Mouse (Mus musculus) frontal cortex, postnatal 36 days (tissue): ENCODE measurements at regions not wholly inside any gene's neighbourhood (a gene's known extent, or its start where the extent isn't known, plus 50 kb on each side); places are given as distances from the start of the nearest gene placed in this dataset.
A peak's percentile ranks its signal among the peaks of the same experiment; 100 is the strongest.

Experiments
- DNase-seq, 2 experiments: peaks; one replicate each; pipeline ENCODE4 v3.0.0; 2022; ENCODE audit warnings: low spot score in 2 of 2

DNA sequence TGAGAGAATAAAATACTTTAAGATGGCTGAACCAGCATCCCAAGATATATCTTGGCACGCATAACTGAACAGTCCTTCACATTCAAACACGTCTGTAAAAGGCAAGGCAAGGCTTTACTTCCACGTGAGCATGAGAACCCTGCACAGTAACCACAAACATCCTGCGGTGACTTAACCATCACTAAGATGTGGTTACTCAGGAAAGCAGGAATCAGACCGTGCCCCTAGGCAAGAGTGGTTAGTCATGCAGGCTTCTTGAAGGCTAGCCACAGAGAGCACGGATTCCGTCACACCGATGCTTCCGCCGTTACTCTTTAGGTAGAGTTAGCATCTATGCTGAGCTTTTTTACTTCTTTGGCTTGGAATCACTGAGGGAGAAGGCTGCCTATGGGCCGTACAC lies 266.8 kb downstream of the Barhl2 start:
- no peak for DNase-seq

DNA sequence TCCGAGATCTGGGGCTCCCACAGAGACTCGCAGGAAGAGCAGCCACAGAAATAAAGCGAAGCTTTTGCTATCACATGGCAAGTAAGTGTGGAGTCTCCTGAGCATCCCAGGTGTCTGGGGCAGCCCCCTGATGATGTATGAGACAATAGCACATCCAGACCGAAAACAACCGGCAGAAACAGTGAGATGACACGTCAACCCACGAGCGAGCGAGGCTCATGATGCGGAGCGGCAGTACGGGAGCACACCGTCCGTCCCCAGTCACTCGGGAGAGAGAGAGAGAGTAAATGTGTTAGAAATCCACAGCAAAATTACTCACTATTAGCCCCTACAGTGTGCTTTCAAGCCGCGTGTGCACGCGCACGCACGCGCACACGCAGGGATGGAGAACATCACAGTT lies 276.2 kb downstream of the Barhl2 start:
- no peak for DNase-seq

DNA sequence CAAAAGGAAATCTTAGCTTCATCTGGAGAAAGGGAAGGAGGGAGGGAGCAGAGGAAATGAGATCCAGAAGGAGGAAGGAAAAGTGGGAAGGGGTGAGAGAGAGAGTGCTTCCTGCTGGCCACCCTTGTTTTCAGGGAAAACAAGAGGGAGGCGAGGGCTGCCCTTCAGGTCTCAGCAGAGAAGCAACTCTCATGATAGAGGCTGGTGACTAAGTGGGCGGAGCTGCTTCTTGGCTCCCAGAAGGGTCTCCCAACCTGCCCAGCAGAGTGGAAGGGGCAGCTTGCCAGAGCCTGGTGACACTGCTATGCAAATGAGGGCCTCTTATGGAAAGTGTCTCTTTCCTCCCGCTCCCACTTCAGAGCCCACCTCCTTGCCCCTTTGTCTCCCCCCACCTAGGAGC lies 285.8 kb downstream of the Barhl2 start:
- DNase-seq = no peak

DNA sequence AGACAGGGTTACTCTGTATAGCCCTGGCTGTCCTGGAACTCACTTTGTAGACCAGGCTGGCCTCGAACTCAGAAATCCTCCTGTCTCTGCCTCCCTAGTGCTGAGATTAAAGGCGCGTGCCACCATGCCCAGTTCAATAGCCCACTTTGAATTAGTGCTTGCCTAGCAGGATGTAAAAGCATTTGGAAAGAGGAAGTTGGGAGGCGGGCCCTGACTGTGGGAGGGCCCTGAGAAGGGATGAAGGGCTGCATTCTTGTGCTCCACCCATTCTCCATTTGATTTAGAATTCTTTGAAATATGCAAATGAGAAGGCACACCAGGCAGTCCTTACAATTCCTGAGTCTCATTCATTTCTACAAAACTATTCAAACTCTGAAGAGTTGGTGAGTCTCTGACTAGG lies 287.6 kb downstream of the Barhl2 start:
- DNase-seq = no peak

DNA sequence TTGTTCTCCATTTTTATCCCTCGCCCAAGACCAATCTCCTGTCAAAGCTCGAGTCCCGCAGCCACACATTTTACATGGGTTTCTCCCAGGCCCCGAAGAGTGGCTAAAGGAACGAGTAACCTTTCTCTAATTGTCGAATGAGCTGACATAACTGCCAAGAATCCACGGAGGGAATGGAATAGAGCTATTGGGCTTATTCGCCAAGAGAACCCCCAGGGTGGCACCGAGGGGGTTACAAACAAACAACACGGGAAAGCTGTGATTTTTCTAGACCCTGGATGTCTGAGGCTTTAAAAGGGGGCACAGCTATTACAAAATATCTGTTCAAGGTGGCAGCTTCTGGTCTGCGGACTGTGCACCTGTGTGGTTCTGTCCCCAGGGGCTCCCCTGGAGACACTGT lies 290.4 kb downstream of the Barhl2 start:
- DNase-seq = no peak

DNA sequence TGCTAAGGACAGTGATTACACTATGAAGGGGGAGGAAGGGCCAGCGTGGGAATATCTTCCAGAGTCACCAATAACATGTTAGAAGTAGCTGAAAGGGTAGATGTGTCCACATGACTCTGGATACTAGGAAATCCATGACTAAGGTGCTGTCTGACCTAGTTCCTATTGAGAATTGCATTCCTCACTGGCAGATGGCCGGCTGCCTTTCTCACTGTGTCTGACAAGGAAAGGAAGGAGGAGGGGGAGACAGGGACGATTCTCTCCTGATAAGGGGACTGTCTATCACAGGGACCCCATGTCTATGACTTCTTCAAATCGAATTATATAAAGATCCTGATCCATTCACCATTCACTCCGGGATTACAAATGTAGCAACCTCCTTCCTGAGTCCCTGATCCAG lies 289.9 kb downstream of the Zfp326 start:
- DNase-seq = no peak

DNA sequence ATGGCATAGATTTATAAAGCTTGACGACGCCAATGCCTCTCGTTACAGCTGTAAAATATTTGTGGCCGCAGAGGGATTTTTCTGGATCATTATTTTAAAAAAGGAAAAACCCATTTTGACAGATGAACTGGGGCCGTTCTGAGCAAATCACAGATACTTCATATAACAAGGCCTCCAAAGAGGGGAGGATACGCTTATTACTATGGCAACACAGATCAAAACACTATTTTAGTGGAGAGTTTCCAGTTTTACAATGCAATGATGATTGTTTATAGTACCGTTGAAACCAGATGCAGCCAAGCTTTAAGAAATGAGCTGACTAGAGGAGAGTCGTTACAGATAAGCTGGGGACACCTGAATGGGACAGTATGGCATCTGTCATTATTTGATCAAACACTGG lies 287.8 kb downstream of the Zfp326 start:
- DNase-seq = no peak

DNA sequence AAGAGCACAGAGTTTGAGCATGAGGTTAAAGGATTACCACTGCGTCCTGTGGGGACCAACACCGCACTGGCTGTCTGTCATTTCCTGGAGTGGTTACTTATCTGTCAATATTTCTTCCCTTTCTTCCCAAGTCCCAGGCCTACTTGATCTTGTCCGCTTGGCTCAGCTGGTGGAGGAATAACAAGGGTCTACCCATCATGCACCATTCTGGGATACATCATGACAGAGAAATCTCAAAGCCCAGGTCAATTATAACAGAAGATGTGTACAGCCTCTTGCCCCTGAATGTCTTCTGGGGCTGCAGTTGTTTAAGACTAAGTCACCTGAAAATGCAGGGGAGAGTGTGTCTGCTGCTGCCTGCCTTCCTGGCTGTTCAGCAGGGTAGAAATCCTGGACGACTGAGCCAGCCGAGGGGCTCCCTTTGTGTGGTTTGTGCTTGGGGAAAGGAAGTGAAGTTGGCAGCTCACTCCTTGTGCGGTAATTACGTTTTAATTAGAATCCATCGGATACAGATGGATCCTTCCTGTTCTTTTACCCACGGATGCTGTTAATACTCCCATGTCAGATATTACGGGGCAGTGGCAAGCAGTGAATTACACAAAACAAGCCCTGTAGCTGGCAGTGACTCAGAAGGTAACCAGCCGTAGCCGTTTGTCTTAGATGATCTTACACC lies 286.8 kb downstream of the Zfp326 start:
- no peak for DNase-seq

DNA sequence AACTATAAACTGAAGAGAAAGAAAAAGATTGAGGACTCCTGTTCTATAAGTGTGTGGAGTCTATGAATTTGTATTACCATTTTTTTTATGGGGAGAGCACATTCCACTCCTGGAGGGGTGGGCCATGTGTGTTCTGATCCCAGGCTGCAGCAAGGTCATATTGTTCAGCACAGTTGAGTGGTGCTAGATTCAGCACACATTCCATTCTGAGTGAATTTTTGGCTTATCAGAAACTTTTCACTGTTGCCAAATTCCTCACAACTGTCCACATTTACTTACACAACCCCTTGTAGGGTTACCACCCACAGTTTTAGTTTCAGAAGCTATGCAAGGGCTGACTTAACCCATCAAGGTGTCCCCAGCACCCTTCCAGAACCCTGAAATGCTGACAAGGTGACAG lies 262.7 kb downstream of the Zfp326 start:
- no peak for DNase-seq

DNA sequence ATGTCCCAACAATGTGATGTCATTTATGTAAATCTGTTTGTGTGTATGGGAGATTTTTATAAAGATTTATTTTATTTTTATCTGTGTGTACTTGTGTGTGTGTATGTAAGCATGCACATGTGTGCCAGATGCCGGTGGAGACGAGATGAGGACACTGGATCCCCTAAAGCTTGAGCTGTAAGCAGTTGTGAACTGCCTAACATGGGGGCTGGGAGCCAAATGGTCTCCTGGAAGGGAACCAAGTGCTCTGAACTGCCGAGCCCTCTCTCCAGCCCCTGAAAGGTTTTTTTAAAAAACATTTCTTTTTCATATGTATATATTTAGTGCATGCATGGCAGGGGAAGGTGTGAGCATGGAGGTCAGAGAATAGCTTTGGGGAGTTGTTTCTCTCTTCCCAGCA lies 246.6 kb downstream of the Zfp326 start:
- DNase-seq = no peak

DNA sequence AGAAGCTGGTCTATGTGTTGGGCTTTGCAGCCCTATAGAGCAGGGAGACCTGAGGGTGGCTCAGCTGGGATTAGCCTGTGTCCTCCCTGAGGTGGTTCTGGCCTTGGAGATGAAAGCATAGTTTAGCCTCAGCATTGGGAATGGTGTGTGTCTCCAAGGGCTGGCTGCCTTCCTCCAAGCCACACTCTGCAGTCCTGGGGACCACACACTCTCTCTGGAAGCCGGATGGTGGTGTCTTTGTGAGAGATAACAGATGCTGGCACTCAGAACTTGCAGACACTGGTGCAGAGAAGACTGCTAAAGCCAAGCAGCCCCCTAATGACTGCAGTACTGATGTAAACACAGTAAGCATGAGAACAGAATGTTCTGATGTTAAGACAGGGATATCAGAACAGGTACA lies 243.2 kb downstream of the Zfp326 start:
- no peak for DNase-seq

DNA sequence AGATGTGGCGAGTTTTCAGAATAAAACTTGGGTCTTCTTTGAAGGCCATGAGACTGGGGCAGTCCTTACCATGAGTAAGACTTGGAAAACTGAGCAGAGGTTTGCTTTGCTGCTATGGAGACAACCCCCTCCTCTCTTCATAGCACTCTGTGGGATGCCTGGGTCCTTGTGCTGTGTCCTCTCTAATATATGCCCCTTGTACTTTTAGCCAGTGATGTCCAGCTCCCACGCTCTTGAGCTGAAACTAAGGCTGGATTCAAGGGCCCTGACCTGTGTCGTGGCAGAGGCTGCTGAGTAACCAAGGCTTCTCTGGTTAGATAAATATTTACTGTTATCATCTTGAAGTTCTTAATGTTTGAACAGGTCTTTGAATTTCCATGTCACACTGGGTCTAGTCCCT lies 236.8 kb downstream of the Zfp326 start:
- DNase-seq = no peak

DNA sequence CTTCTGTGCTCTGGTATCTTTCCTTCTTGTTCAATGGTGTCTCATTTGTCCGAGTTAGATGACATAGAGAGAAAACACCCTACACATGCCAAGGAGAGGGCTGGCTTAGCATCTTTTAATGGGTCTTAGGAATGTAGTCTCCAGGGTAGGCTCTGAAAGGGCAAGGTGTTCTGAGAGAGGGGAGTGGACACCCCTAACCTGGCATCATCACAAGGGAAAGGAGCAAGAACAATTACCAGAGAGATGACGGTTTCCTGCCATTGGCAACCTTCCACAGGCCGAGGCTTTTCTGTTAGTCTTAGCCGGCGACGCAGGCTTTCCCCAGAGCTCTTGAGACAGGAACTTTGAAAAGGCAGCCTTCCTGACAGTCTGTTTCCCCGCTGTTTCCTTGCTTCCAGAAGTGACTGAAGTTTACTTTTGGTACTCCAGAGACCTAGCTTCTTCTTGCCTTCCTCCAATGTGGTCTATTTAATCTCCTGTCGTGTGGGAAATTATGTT lies 232.2 kb downstream of the Zfp326 start:
- no peak for DNase-seq

DNA sequence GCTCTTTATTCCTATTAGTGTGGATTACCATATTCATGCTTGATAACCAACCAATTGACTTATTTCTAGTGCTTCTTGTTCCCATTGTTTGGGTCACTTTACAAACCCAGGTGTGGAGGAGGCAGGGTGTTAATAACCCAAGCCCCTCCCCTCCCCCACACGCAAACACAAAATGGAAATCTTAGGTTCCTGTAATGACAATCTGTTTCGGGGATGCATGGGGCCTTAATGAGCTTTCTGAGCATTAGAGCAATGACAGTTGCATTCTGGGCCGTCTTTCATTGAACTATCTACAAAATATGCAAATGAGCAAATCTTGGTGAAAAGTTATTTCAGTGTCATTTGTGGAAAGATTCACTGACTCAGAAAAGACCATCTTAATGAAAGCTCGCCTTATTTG lies 225.9 kb downstream of the Zfp326 start:
- no peak for DNase-seq

DNA sequence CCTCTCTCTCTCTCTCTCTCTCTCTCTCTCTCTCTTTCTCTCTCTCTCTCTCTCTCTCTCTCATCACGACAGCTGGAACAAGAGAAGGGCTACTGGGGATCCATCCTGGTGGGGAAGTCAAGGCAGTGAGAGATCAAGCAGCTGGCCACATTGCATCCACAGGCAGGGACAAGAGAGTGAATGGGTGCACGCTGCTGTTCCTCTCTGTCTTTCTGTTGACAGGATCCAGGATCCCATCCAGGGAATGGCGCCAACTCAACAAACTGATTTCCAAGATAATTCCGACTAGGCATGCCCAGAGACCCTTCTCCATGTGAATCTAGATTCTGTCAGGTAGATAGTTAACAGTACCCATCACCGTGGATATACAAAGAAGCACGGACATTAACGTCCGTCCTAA lies 222.5 kb downstream of the Zfp326 start:
- no peak for DNase-seq

DNA sequence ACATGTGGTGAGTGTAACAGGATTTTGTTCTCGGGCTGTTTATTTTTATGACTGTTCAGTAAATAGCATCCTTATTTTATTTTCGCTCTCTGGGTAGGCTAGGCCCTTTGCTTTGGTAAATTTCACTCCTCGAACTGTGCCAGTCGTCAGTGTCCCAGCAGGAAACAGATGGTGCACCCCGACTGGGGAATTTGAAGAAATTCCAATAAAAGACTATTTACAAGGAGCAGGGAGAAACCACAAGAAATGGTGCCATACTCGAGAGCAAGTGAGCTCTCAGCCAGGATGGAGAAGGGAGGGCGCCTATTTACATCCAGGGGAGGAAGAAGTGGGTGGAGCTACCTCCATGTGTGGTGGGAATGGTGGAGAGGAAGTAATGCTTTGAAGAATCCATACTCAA lies 213.0 kb downstream of the Zfp326 start:
- peak in 1 of 2 experiments; percentile 17 for DNase-seq

DNA sequence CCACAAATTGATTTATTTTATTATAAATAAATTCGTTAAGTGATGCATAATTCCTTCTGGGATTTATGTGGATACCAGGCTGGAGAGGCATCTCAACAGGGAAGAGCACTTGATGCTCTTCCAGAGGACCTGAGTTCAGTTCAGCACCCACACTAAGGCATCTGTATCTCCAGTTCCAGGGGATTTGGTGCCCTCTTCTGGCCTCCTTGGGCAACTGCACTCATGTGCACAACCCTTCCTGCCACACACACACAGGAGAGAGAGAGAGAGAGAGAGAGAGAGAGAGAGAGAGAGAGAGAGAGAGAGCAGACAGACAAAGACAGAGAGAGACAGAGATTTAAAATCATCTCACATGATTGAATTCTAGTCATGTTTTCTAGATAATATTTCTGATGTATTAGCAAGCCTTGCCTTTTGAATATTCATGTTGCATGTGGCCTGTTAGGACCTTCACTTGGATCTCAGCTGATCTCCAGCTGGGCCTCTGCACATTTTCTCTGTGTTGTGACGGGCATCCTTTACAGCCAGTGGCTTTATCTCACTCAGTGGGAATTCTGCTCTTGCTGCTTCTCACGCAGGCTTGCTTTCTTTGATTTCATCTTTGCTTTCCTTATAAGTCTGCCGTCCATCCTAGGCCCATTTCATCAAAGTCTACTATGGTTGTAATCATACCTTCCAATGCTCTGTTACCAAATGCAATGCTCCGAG lies 212.3 kb downstream of the Zfp326 start:
- no peak for DNase-seq

DNA sequence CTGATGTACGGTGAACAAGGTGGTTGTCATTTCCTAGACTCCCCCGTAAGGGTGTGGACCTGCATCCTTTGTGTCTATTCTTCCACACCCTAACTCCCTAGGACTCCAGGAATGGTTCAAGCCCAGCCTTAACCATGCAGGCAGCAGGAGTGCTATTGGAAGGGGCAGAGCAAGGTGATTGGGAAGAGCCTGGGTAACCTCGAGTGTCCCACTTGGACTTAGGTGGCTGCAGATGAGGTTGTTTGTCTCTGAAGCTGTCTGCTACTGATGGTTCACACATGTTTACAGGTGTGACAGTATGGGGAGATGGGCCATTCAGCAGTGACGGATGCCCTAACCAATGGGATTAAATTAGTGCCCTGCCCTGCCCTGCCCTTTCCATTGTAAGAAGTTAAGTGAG lies 207.4 kb downstream of the Zfp326 start:
- no peak for DNase-seq

DNA sequence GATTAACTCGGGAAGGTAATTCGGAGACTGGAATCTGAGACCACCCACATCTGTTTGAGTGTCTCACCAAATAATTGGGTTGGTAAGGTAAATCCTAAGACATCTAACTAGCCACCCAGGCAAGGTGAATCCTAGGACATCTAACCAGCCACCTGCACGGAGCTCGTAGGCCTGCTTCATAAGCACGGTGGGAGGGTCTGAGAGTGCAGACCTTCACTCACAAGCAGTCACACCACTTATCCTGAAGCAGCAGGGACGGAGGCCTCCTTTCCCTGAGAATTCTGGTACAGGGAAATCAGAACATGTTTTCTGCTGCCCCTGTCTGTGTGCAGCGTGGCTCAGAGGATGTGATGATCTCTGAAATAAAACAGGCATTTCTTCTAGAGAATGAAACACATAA lies 206.5 kb downstream of the Zfp326 start:
- no peak for DNase-seq

DNA sequence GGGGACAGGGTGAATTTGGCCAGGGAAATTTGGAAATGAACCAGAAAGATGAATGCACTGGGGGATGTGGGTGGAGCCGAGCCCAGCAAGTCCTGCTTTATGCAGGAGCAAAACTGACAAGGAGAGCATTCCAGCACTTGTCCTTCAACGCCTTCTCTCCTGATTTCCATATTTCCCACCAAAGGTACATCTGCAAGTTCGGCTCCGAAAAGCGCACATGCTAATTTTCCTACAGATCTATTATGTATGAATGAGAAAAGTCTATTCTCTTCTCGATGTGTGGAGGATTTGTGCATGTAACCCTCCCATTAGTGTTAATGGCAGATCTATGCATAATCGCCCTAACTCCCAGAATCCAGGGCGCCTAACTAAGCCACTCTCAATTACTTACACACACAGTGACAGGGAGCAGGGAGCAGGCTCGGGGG lies 190.8 kb downstream of the Zfp326 start:
- DNase-seq = no peak

DNA sequence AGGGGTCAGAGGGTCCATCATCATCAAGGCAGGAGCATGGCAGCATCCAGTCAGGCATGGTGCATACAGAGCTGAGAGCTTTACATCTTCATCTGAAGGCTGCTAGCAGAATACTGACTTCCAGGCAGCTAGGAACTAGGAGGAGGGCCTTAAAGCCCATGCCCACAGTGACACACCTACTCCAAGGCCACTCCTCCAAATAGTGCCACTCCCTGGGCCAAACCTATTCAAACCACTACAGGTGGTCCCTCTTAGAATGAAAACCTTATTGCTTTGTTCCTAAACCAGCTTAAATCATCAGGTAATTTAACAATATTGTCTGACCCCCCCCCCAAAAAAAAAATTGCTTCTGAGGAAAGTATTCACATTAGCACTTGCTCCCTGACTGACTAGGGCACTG lies 190.3 kb downstream of the Zfp326 start:
- no peak for DNase-seq

DNA sequence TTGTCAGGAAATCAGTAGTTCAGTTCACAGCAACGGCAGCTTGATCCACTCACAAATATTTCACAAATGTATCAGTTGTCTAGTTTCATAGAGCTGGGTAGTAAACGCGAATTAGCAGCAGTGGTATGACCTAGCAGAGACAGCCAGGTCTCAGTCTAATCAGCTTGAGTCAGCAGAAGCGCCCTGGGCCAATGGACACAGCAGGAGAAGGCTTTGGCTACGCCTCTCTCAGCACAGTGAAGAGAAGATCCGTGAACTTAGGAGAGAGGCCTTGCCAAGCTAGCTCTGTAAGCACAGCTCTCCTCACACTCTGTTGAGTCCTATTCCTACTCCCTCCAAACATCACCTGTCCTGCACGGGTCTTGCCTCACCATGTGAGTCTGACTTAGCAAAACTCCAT lies 188.0 kb downstream of the Zfp326 start:
- DNase-seq = no peak

DNA sequence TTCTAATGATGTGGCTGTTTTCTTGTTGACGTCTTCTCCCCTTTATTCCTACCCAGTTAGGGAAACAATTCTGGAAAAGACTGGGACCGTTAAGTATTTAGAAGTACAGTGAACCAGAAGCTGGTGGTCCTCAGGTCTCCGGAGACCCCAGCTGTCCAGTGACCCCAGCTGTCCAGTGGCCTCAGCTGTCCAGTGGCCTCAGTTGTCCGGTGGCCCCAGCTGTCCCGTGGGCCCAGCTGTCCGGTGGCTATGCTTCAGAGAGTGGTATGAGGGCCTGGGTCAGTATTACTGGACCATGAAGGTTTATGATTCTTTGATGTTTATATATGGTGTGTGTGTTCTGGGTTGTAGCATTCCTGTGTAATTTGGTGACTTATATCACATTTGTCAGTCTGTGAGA lies 186.6 kb downstream of the Zfp326 start:
- DNase-seq = no peak

DNA sequence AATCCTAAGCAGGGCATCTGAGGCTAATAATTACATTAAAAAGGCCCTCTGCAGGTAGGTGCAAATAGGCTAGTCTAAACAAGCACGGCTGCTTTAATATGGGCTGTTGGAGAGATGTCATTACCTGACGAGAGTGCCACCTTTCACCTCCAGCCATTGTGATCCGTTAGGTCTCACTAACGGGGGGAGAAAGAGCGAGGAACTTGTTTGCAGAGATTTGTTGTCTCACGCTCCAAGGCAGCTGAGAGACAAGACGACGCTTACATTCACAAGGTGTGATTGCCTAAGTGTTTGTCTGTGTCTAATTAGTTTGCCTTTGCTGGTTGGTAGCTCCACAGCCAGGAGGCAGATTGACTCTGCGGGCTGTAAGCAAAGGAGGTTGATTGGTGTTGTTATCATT lies 180.3 kb downstream of the Zfp326 start:
- DNase-seq = no peak
